ENCODE assay signal across 1 mouse cellular context in genomic region chr9:95510693-95511404, GRCm38 (mm10).
TF ChIP-seq lines count a peak whose summit lies in the region.

No protein-coding gene starts in this region.

TF ChIP-seq in MEL, 35 proteins besides CTCF, POLR2A, EP300 and RAD21 (continued from another document):
- TF ChIP-seq CHD1 (IDR thresholded peaks at IDR 0.05; ENCODE audit: low read depth, low read length) (no peak), SMC3 (IDR thresholded peaks at IDR 0.05; ENCODE audit: low read depth, low read length) (no peak), MYB (IDR thresholded peaks at IDR 0.05; ENCODE audit: low read depth, low read length) (peak; percentile 35; the same call in 1 of the 2 replicates), TBP (IDR thresholded peaks at IDR 0.05; ENCODE audit: low read depth, low read length) (no peak)
